Mouse (Mus musculus): ENCODE data around the gene Tmem9b.

DNA sequence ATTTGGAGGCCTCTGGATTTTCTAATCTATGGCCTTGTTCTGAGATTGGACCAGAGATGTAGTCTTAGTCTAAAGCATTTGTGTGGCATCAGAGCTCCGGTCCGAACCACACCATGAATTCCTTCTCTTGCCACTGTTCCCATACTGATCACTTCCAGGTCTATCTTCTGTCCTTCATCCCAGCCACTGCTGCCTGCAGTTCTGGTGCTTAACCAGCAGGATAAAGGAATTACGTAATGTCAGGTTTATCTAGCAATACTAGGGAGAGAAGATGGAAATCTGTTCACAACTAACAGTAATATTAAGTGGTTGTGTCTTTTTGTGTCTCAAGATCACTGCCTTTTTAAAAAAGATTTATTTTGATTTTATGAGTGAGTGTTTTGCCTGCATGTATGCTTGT, 62.6 kb downstream of the Tmem9b start:
- TF ChIP-seq POLR2A (IDR thresholded peaks at IDR 0.05; ENCODE audit: low read depth, low read length) (no peak), CTCF (IDR thresholded peaks at IDR 0.05; ENCODE audit: borderline replicate concordance, insufficient read depth, low read length) (no peak)
